Mouse (Mus musculus) CH12.LX (cell line): ENCODE measurements around the gene Kalrn. TPM values are rescaled to one million over a fixed set of nuclear protein-coding genes. Genes with fewer than 3 reads are reported as not detected.

Experiments used
- DNase-seq: peaks from one replicate; pipeline ENCODE4 v3.0.0-alpha.2; 2013; ENCODE audit errors: extremely low read depth
- H3K27ac ChIP-seq: 2 replicates; pipeline ENCODE4 v1.5.1; 2012; ENCODE audit warnings: low read depth, mild to moderate bottlenecking, control low read depth, moderate library complexity; ENCODE audit not compliant: insufficient read depth
- H3K27me3 ChIP-seq: replicated peaks from 2 replicates; pipeline ENCODE3; 2012; ENCODE audit warnings: inconsistent platforms
- H3K36me3 ChIP-seq, 2 experiments: replicated peaks in 1 of 2; 2 replicates each; pipeline versions ENCODE3 to v1.6.1; 2012; ENCODE audit warnings: inconsistent platforms in 1 of 2, low read length in 1 of 2, mild to moderate bottlenecking in 1 of 2, mixed read lengths in 1 of 2, moderate library complexity in 1 of 2; ENCODE audit not compliant: control insufficient read depth in 1 of 2, insufficient read depth in 1 of 2
- H3K4me1 ChIP-seq, 2 experiments: 2 replicates each; pipeline ENCODE4 v1.6.1; 2012; ENCODE audit warnings: inconsistent platforms in 1 of 2, moderate library complexity in 1 of 2; ENCODE audit not compliant: insufficient read depth in 2 of 2, control insufficient read depth in 1 of 2
- H3K4me2 ChIP-seq: 2 replicates; pipeline ENCODE4 v1.6.1; 2012; ENCODE audit warnings: low read depth, mild to moderate bottlenecking, control low read depth; ENCODE audit not compliant: poor library complexity, insufficient read depth, severe bottlenecking
- H3K4me3 ChIP-seq, 3 experiments: fragments of 150-350 bp in 1 of 3; sonication (generic) in 1 of 3; replicated peaks in 1 of 3; 2 replicates each; pipeline versions ENCODE3 to v1.5.1; 2011 to 2012; ENCODE audit warnings: low read depth in 2 of 3, low read length in 2 of 3, mild to moderate bottlenecking in 2 of 3, moderate library complexity in 2 of 3, control low read depth in 1 of 3, improper control_type of control experiment in 1 of 3, inconsistent platforms in 1 of 3, mixed read lengths in 1 of 3; ENCODE audit not compliant: poor library complexity in 1 of 3
- H3K79me2 ChIP-seq: replicated peaks from 2 replicates; pipeline ENCODE4 v1.6.1; 2012; ENCODE audit warnings: mild to moderate bottlenecking, moderate library complexity; ENCODE audit not compliant: control insufficient read depth, poor library complexity, insufficient read depth, severe bottlenecking; ENCODE audit errors: extremely low read depth
- H3K9ac ChIP-seq: 2 replicates; pipeline ENCODE4 v1.6.1; 2012; ENCODE audit warnings: low read depth, mild to moderate bottlenecking, control low read depth, moderate library complexity; ENCODE audit not compliant: insufficient read depth
- H3K9me3 ChIP-seq: replicated peaks from 2 replicates; pipeline ENCODE3; 2012; ENCODE audit warnings: low read length, inconsistent platforms, mixed read lengths
- BHLHE40 ChIP-seq: IDR thresholded peaks from 2 replicates; pipeline ENCODE4 v1.6.1; 2011; ENCODE audit warnings: mild to moderate bottlenecking, low read depth, low read length, improper control_type of control experiment
- CHD1 ChIP-seq: IDR thresholded peaks from 2 replicates; pipeline ENCODE4 v1.6.1; 2012; ENCODE audit warnings: low read depth, low read length, improper control_type of control experiment, inconsistent platforms
- E2F4 ChIP-seq: IDR thresholded peaks from 2 replicates; pipeline ENCODE4 v1.6.1; 2011; ENCODE audit warnings: low read depth, low read length, improper control_type of control experiment; ENCODE audit not compliant: insufficient replicate concordance
- ELF1 ChIP-seq: IDR thresholded peaks from 2 replicates; pipeline ENCODE4 v1.6.1; 2014; ENCODE audit warnings: low read depth, mild to moderate bottlenecking, inconsistent platforms, low read length, improper control_type of control experiment
- ETS1 ChIP-seq: conservative IDR thresholded peaks from 2 replicates; pipeline ENCODE4 v1.6.1; 2012; ENCODE audit warnings: low read depth, mild to moderate bottlenecking, inconsistent platforms, low read length, improper control_type of control experiment, moderate library complexity
- HCFC1 ChIP-seq: IDR thresholded peaks from 2 replicates; pipeline ENCODE4 v1.6.1; 2012; ENCODE audit warnings: low read depth, mild to moderate bottlenecking, inconsistent platforms, low read length, improper control_type of control experiment
- IRF4 ChIP-seq: IDR thresholded peaks from 2 replicates; pipeline ENCODE4 v1.6.1; 2014; ENCODE audit warnings: low read depth, mild to moderate bottlenecking, inconsistent platforms, low read length, improper control_type of control experiment
- MAX ChIP-seq: IDR thresholded peaks from 2 replicates; pipeline ENCODE4 v1.6.1; 2011; ENCODE audit warnings: low read length, improper control_type of control experiment
- MXI1 ChIP-seq: IDR thresholded peaks from 2 replicates; pipeline ENCODE4 v1.6.1; 2011; ENCODE audit warnings: mild to moderate bottlenecking, low read depth, low read length, improper control_type of control experiment
- NRF1 ChIP-seq: IDR thresholded peaks from 2 replicates; pipeline ENCODE4 v1.6.1; 2014; ENCODE audit warnings: low read depth, mild to moderate bottlenecking, inconsistent platforms, low read length, improper control_type of control experiment, moderate library complexity
- RCOR1 ChIP-seq: conservative IDR thresholded peaks from 2 replicates; pipeline ENCODE4 v1.6.1; 2012; ENCODE audit warnings: low read depth, mild to moderate bottlenecking, inconsistent platforms, low read length, improper control_type of control experiment
- ZKSCAN1 ChIP-seq: IDR thresholded peaks from 2 replicates; pipeline ENCODE4 v1.6.1; 2012; ENCODE audit warnings: low read depth, inconsistent platforms, low read length, improper control_type of control experiment, borderline replicate concordance
- ZNF384 ChIP-seq: IDR thresholded peaks from 2 replicates; pipeline ENCODE4 v1.6.1; 2012; ENCODE audit warnings: low read depth, low read length, improper control_type of control experiment, inconsistent platforms
- dilution Hi-C: fragments of 300-500 bp; cut with MboI; formaldehyde crosslinking; loops from 2 replicates; pipeline ENCODE4 v1.14.3; 2020; ENCODE audit warnings: low sequenced_read_pairs; ENCODE audit not compliant: extremely low pct_unique_long_range_greater_than_20kb, extremely low pct_ligation_motif_present
- in situ Hi-C: fragments of 300-500 bp; cut with MboI; formaldehyde crosslinking; loops from 3 replicates; pipeline ENCODE4 v1.14.3; 2019; ENCODE audit warnings: low sequenced_read_pairs, low pct_ligation_motif_present, low pct_unique_long_range_greater_than_20kb, mixed read lengths
- polyA plus RNA-seq: library from polyadenylated mRNA; unstranded; fragments of >175 nt; gene quantifications from 2 replicates; pipeline ENCODE4 v1.2.1, GENCODE M21; 2012; ENCODE audit warnings: low read depth; ENCODE audit not compliant: insufficient read length
- total RNA-seq, 2 experiments: library from RNA; depleted of rRNA; stranded (reverse); fragments of 300-350 nt in 1 of 2; fragments of >200 nt in 1 of 2; gene quantifications; 2 replicates each; pipeline ENCODE4 v1.2.3; 2012 to 2014

The Kalrn gene
- total and polyA plus RNA-seq, 3 experiments = 0.08 to 0.09 TPM; not detected in 1

DNA sequence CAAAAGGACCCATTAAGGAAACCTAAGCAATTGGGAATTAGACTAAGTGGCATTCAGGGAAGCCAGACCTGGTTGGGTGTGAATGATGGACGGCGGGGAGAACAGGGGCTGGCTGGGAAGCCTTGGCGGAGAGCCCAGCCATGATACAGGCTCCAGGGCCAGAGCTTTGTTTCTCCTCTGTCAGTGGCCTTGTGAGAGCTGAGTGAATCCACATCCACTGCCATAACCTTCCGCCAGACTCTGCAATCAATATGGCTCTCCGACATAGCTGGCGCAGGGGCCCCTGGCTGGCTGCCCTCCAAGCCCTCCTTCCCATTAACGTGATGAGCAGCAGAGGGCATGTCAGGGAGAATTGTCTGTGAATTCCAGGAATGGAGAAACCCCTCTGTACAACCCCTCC is 117.0 kb downstream of the Kalrn start (continued):
- TF ChIP-seq CHD1 = no peak

DNA sequence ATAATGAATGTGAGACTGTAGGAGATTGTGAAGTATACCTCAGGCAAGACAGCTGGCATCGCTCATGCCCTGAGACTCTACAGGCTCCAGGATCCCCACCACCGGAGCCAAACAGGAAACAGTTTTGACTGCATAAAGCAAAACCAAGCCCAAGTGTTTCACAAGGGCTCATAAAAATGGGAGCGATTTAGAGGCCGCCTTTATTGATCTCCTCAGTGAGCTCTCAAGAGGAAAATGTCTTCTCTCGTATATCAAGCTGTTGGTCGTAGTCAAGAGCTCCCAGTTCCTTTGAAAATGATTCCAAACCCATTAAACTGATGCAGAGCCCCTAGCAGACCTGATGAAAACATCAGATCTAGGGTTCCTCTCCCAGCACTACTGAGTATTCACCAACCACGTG is 127.7 kb downstream of the Kalrn start:
- no peak overlapping the region for H3K4me3 ChIP-seq
- no peak overlapping the region for H3K9ac ChIP-seq
- in situ Hi-C loops (no loop called here), dilution Hi-C loops (no loop called here)
- no peak for TF ChIP-seq HCFC1
- 0 out of 2 replicates have a peak, but pooled peaks have one; percentile 18 for TF ChIP-seq MAX
- H3K79me2 ChIP-seq = no peaks in the 10 kb centered on the region
- H3K27ac ChIP-seq = no peak overlapping the region
- no peaks in the 10 kb centered on the region for H3K4me1 ChIP-seq
- no peaks in the 10 kb centered on the region for H3K9me3 ChIP-seq
- DNase-seq = no peak
- H3K27me3 ChIP-seq = peaks cover 56% of the 10 kb centered on the region
- H3K4me2 ChIP-seq = no peak overlapping the region
- no peaks in the 10 kb centered on the region for H3K36me3 ChIP-seq

DNA sequence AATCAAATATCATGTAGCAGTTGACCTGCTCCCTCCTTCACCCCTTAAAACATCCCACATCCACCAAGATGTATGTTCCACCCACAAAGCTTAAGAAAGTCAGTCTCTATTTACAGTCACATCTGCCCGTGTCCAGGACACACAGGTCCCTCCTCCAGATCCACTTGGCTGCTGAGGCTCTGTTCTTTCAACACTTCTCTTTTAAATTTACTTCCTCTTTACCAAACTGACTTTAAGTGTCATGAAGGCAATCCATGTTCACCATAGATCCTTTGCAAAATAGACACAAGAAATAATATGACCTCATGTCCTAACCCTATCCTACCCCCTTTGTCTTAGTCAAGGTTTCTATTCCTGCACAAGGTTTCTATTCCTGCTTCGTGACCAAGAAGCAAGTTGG is 131.6 kb downstream of the Kalrn start:
- Histone ChIP-seq H3K4me1 (no peaks in the 10 kb centered on the region), H3K4me2 (no peak overlapping the region), H3K27ac (no peak overlapping the region), H3K4me3 (no peak overlapping the region), H3K36me3 (no peaks in the 10 kb centered on the region), H3K9me3 (no peaks in the 10 kb centered on the region), H3K27me3 (peaks cover 64% of the 10 kb centered on the region), H3K9ac (no peak overlapping the region), H3K79me2 (no peaks in the 10 kb centered on the region)
- no peak for DNase-seq
- in situ Hi-C loops = no loop called here
- dilution Hi-C loops = no loop called here
- no peak for TF ChIP-seq ETS1
- TF ChIP-seq BHLHE40 = no peak
- no peak for TF ChIP-seq NRF1
- no peak for TF ChIP-seq IRF4
- TF ChIP-seq E2F4 = no peak

DNA sequence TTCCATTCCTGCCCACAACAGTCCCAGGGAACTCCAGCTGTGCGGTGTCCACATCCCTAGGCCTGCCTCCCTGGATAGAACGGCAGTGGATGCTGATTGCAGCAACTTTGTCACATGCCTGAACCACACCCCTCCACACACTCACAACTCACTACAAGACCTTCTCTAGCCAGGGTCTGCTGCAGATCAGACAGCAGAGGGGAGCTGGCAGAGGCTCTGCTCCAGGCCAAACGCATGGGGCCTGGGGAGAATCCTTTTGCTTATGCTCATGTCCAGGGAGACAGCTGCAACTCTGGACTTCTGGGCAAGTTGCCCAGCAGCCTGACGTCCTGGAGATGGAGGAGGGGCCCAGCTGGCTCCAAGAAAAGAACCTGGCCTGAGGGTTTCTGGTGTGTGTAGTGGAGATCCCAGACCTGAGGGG is 132.3 kb downstream of the Kalrn start:
- H3K27ac ChIP-seq = no peak overlapping the region
- DNase-seq = no peak
- TF ChIP-seq ELF1 = no peak
- no peak for TF ChIP-seq ZKSCAN1
- TF ChIP-seq MAX = no peak
- no peak for TF ChIP-seq MXI1
- TF ChIP-seq E2F4 = no peak
- no peak for TF ChIP-seq RCOR1
- TF ChIP-seq ZNF384 = no peak
- TF ChIP-seq, all 38 proteins: peak for 0
- no peak overlapping the region for H3K4me3 ChIP-seq
- no peak overlapping the region for H3K9ac ChIP-seq
- dilution Hi-C loops (no loop called here), in situ Hi-C loops (no loop called here)
- H3K4me2 ChIP-seq = no peak overlapping the region
- H3K4me1 ChIP-seq = no peaks in the 10 kb centered on the region
- peaks cover 67% of the 10 kb centered on the region for H3K27me3 ChIP-seq
- H3K9me3 ChIP-seq = no peaks in the 10 kb centered on the region
- H3K36me3 ChIP-seq = no peaks in the 10 kb centered on the region
- no peaks in the 10 kb centered on the region for H3K79me2 ChIP-seq
